Mouse (Mus musculus) B cell, adult (primary cell): ENCODE data around the gene Greb1. TPM values are rescaled to one million over a fixed set of nuclear protein-coding genes. Genes with fewer than 3 reads are reported as not detected.

Experiments used
- total RNA-seq: library from RNA; stranded (reverse); gene quantifications from 4 replicates; pipeline ENCODE4 v1.2.4, GENCODE M21; 2023; ENCODE audit not compliant: inconsistent age

Gene Greb1
- 0.83 TPM in 1 of 4 replicates, not detected in the others for total RNA-seq

DNA sequence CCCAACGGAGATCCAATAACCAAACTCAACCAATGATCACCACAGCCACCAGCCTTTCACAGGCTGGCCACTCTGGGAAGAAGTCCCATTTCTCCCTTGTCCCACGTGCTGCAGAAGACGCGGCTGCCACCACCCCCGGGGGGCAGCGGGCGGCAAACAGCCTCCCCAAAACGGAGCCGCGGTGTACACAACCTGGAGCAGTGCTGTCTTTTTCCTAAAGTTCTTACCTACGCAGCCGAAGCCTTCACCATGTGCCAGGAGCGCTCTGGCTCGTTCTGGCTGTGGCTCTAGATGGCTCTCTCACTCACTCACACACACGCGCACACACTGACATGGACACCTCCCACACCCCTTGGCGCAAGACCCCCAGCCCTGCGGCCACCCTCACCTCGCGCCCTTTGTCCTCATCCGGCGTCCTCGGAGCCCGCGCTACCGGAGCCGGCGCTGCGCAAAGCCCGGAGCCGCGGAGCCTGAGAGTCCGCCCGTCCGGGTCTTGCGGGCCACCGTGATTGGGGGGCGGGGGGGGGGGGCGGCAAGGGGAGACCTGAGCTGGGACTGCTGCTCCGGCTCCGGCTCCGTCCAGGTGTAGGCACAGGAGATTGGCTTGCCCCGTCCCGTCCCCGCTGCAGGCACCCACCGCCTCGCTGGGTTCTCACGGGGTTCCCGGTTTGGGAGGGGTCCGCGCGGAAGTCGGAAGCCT, at the start of gene Greb1:
Greb1 (minus strand) TSS at position 628 of the 700 bp plus-strand sequence.

DNA sequence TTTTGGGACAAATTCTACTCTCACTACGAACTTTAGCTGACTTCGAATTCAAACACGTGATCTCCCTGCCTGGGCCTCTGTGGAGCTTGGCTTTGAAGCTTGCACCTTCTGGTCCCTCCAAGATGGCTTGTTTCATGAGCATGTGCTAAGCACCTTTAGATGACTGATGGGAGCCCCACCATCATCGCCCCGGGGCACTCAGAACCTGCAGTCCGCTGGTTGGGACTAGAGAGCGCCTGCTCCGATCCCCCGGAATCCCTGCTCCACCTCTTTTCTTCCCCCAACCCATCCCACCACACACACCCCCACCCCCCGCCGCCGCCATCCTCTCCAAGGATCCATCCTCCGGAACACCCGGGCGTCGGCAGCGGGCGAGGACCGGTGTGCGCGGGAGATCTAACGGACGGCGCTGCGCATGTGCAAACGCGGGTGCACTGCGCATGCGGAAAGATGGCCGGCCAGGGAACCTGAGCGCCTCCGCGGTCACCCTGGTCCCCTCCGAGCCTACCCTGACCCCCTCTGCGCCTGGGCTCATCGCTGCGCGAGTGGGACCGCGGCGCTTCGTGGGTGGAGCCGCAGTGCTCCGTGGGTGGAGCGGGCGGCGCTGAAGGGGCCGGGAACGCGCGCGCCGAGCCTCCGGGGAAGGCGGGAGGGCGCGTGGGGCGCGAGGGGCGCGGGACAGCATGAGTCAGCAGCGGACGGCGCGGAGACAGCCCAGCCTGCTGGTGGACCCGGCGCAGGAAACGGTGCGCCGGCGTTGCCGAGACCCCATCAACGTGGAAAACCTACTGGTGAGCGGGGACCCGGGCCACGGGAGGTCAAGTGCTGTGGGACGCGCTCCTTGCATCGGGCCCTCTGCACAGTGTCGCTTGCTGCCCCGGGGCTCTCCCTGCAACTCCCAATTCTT, 10.1 kb upstream of the Greb1 start, which contains the start of gene E2f6:
E2f6 (plus strand) TSS at position 439 of the 907 bp plus-strand sequence.

DNA sequence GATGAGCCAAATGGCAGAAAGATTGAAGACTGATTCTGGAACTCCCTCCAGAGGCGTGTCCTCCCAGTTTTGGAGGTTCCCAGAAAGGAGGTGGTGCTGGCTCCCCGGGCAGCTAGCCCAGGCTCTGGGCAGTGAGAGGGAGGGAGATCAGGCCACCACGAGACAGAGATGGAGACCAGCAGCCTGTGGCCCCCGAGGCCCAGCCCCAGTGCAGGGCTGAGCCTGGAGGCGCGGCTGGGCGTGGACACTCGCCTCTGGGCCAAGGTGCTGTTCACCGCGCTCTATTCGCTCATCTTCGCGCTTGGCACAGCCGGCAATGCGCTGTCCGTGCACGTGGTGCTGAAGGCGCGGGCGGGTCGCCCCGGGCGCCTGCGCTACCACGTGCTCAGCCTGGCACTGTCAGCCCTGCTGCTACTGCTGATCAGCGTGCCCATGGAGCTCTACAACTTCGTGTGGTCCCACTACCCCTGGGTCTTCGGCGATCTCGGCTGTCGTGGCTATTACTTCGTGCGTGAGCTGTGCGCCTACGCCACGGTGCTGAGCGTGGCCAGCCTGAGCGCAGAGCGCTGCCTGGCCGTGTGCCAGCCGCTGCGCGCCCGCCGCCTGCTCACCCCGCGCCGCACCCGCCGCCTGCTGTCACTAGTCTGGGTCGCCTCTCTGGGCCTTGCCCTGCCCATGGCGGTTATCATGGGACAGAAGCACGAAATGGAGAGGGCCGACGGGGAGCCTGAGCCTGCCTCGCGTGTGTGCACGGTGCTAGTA, 147.2 kb downstream of the Greb1 start, which contains the start of gene Ntsr2:
Ntsr2 (plus strand) TSS at position 51 of the 762 bp plus-strand sequence.

Other genes starting within 250 kb of the Greb1 start
- 13.7 to 15.9 TPM (median 14.8 TPM) in 4 replicates for gene Lpin1, start 189.9 kb downstream of the Greb1 start, total RNA-seq
- gene Ntsr2, start 147.5 kb downstream of the Greb1 start, total RNA-seq: not detected in 4 replicates
- gene E2f6, start 10.1 kb upstream of the Greb1 start, total RNA-seq: 7.4 to 9.2 TPM (median 8.5 TPM) in 4 replicates
- gene Rock2, start 94.0 kb upstream of the Greb1 start, total RNA-seq: 67.5 to 80.8 TPM (median 79.7 TPM) in 4 replicates
- gene Pqlc3, start 199.5 kb upstream of the Greb1 start, total RNA-seq: 13.4 to 14.4 TPM (median 13.7 TPM) in 4 replicates
- gene 2410004P03Rik, start 210.8 kb upstream of the Greb1 start, total RNA-seq: 0.48 to 1.4 TPM (median 0.78 TPM) in 4 replicates